Mouse (Mus musculus) liver, embryonic 14.5 days (tissue): ENCODE results near the gene Synpo2l. TPM values are rescaled to one million over a fixed set of nuclear protein-coding genes. Genes with fewer than 3 reads are reported as not detected.

Experiments used
- ATAC-seq: fragments of 200-750 bp; cut with Nextera tagmentation; 2 replicates; pipeline ENCODE4 v1.8.0; 2017; ENCODE audit warnings: moderate number of reproducible peaks, mild to moderate bottlenecking, moderate library complexity; ENCODE audit not compliant: insufficient read depth
- DNase-seq, 3 experiments: peaks; one replicate each; pipeline ENCODE4 v3.0.0-alpha.2; 2012 to 2013; ENCODE audit warnings: low read depth in 3 of 3, low spot score in 3 of 3
- H3K27ac ChIP-seq: fragments of 300-500 bp; sonication (generic); 2 replicates; pipeline ENCODE4 v1.5.1; 2014; ENCODE audit warnings: moderate library complexity, mild to moderate bottlenecking, control low read depth, inconsistent platforms
- H3K27me3 ChIP-seq: fragments of 300-500 bp; sonication (generic); 2 replicates; pipeline ENCODE4 v1.6.1; 2014; ENCODE audit warnings: mild to moderate bottlenecking, low read length, moderate library complexity; ENCODE audit not compliant: control insufficient read depth, insufficient read depth
- H3K36me3 ChIP-seq: fragments of 300-500 bp; sonication (generic); replicated peaks from 2 replicates; pipeline ENCODE4 v1.6.1; 2014; ENCODE audit warnings: low read depth; ENCODE audit not compliant: control insufficient read depth, insufficient read depth
- H3K4me1 ChIP-seq, 2 experiments: fragments of 200-500 bp in 1 of 2; fragments of 300-500 bp in 1 of 2; sonication (generic) in 1 of 2; replicated peaks; 2 replicates each; pipeline ENCODE4 v1.6.1; 2012 to 2014; ENCODE audit warnings: antibody characterized with exemption in 1 of 2, inconsistent platforms in 1 of 2, low read length in 1 of 2; ENCODE audit not compliant: control insufficient read depth in 2 of 2, insufficient read depth in 2 of 2
- H3K4me2 ChIP-seq: fragments of 300-500 bp; sonication (generic); 2 replicates; pipeline ENCODE4 v1.6.1; 2014; ENCODE audit warnings: low read depth, mild to moderate bottlenecking, control low read depth, moderate library complexity
- H3K4me3 ChIP-seq, 2 experiments: fragments of 200-500 bp in 1 of 2; fragments of 300-500 bp in 1 of 2; sonication (generic) in 1 of 2; 2 replicates each; pipeline ENCODE4 v1.5.1; 2012 to 2014; ENCODE audit warnings: low read depth in 2 of 2, low read length in 2 of 2, mild to moderate bottlenecking in 2 of 2, control low read depth in 1 of 2, inconsistent platforms in 1 of 2, moderate library complexity in 1 of 2; ENCODE audit not compliant: insufficient read depth in 1 of 2
- H3K9ac ChIP-seq: fragments of 300-500 bp; sonication (generic); replicated peaks from 2 replicates; pipeline ENCODE4 v1.6.1; 2014; ENCODE audit warnings: mild to moderate bottlenecking, control low read depth, moderate library complexity
- H3K9me3 ChIP-seq: fragments of 300-500 bp; sonication (generic); 2 replicates; pipeline ENCODE4 v1.6.1; 2016; ENCODE audit warnings: low read length, mixed read lengths; ENCODE audit not compliant: control insufficient read depth
- CTCF ChIP-seq: IDR thresholded peaks from 2 replicates; pipeline ENCODE4 v1.5.1; 2016; ENCODE audit warnings: antibody characterized with exemption, low read depth, control low read depth
- EP300 ChIP-seq: IDR thresholded peaks from 2 replicates; pipeline ENCODE4 v1.6.1; 2016; ENCODE audit warnings: antibody characterized with exemption, low read depth
- WGBS: fragments of 180-500 bp; shearing (Covaris S2); extraction: QIAGEN DNeasy Blood & Tissue Kit; methylation state at CpG from one replicate; pipeline ENCODE4 v1.1.7; 2014; ENCODE audit not compliant: insufficient replicate concordance; 5-methylcytosine and 5-hydroxymethylcytosine counted together
- polyA plus RNA-seq, 2 experiments: library from polyadenylated mRNA; depleted of rRNA in 1 of 2; stranded (reverse) in 1 of 2; unstranded in 1 of 2; fragments of >200 nt; fragmentation: Nextera tagmentation in 1 of 2; extraction: Ambion mirVana in 1 of 2; gene quantifications; 2 replicates each; pipeline versions ENCODE4 v1.2.1 to v1.2.3; 2012 to 2014

The Synpo2l gene
- polyA plus RNA-seq, 2 experiments, result 0.02 TPM; not detected in 1

GRCm38 (mm10) chr14:20626447-20626846, 41.7 kb downstream of the Synpo2l start:
- TF ChIP-seq CTCF (no peak), EP300 (no peak)
- Histone ChIP-seq H3K4me2 (no peak overlapping the region), H3K9ac (no peak overlapping the region), H3K9me3 (no peaks in the 10 kb centered on the region), H3K36me3 (no peaks in the 10 kb centered on the region), H3K4me3 (no peak overlapping the region), H3K27ac (no peak overlapping the region), H3K27me3 (no peaks in the 10 kb centered on the region), H3K4me1 (peaks cover 3 to 4% of the 10 kb centered on the region in 2 experiments; a peak in 2 of 4 replicates)
- no peak for ATAC-seq
- 73% methylated on average over 2 of the region's 2 CpGs for WGBS
- no peak for DNase-seq

- no peaks in the 10 kb centered on the region for H3K36me3 ChIP-seq
- peaks cover 3 to 9% of the 10 kb centered on the region in 2 experiments for H3K4me1 ChIP-seq
- ATAC-seq (no peak), DNase-seq (no peak)
- H3K4me2 ChIP-seq, result no peak overlapping the region
- H3K9me3 ChIP-seq, result no peaks in the 10 kb centered on the region
- TF ChIP-seq EP300 (no peak), CTCF (no peak)
- 72% methylated on average over 3 of the region's 3 CpGs for WGBS
- H3K4me3 ChIP-seq, result no peak overlapping the region
- H3K9ac ChIP-seq, result no peak overlapping the region
- no peaks in the 10 kb centered on the region for H3K27me3 ChIP-seq
- no peak overlapping the region for H3K27ac ChIP-seq
Measured at GRCm38 (mm10) chr14:20622907-20623306, 45.2 kb downstream of the Synpo2l start.

- H3K27ac ChIP-seq, result no peak overlapping the region
- WGBS, result 37% methylated on average over 2 of the region's 2 CpGs
- H3K4me3 ChIP-seq, result no peak overlapping the region
- DNase-seq, result no peak
- no peak overlapping the region for H3K4me2 ChIP-seq
- no peak overlapping the region for H3K9ac ChIP-seq
- no peak for TF ChIP-seq CTCF
- no peak for TF ChIP-seq EP300
- no peaks in the 10 kb centered on the region for H3K36me3 ChIP-seq
- H3K27me3 ChIP-seq, result no peaks in the 10 kb centered on the region
- no peaks in the 10 kb centered on the region for H3K9me3 ChIP-seq
- peaks cover 3 to 9% of the 10 kb centered on the region in 2 experiments for H3K4me1 ChIP-seq
- ATAC-seq, result no peak
Measured at GRCm38 (mm10) chr14:20622412-20622811, 45.7 kb downstream of the Synpo2l start.

- no peaks in the 10 kb centered on the region for H3K27me3 ChIP-seq
- no peak overlapping the region for H3K27ac ChIP-seq
- 63% methylated on average over 2 of the region's 2 CpGs for WGBS
- no peak overlapping the region for H3K9ac ChIP-seq
- no peak overlapping the region for H3K4me2 ChIP-seq
- H3K36me3 ChIP-seq, result no peaks in the 10 kb centered on the region
- ATAC-seq, result no peak
- no peak overlapping the region for H3K4me3 ChIP-seq
- TF ChIP-seq CTCF, result no peak
- TF ChIP-seq EP300, result no peak
- H3K4me1 ChIP-seq, result peaks cover 3 to 9% of the 10 kb centered on the region in 2 experiments
- no peak for DNase-seq
- H3K9me3 ChIP-seq, result no peaks in the 10 kb centered on the region
Measured at GRCm38 (mm10) chr14:20621903-20622302, 46.3 kb downstream of the Synpo2l start.

GRCm38 (mm10) chr14:20619131-20619530, 49.0 kb downstream of the Synpo2l start:
- H3K36me3 ChIP-seq, result no peaks in the 10 kb centered on the region
- no peak overlapping the region for H3K4me2 ChIP-seq
- no peak overlapping the region for H3K27ac ChIP-seq
- no peak for ATAC-seq
- no peak overlapping the region for H3K9ac ChIP-seq
- H3K4me1 ChIP-seq, result peaks cover 12 to 26% of the 10 kb centered on the region in 2 experiments
- no peak for TF ChIP-seq CTCF
- TF ChIP-seq EP300, result no peak
- no peaks in the 10 kb centered on the region for H3K9me3 ChIP-seq
- no peaks in the 10 kb centered on the region for H3K27me3 ChIP-seq
- no peak overlapping the region for H3K4me3 ChIP-seq
- DNase-seq, result no peak
